Mouse (Mus musculus) olfactory bulb, adult 2 months (tissue): ENCODE measurements around the gene B830017H08Rik.

ENCODE experiments used
- CTCF ChIP-seq: fragments of 200-500 bp; IDR thresholded peaks from 2 replicates; pipeline ENCODE4 v1.5.1; 2012; ENCODE audit warnings: low read depth, mild to moderate bottlenecking, low read length, moderate library complexity; ENCODE audit not compliant: insufficient read depth
- POLR2A ChIP-seq: fragments of 200-500 bp; IDR thresholded peaks from 2 replicates; pipeline ENCODE4 v1.6.1; 2012; ENCODE audit warnings: mild to moderate bottlenecking, low read depth, low read length, moderate library complexity; ENCODE audit not compliant: insufficient read depth

DNA sequence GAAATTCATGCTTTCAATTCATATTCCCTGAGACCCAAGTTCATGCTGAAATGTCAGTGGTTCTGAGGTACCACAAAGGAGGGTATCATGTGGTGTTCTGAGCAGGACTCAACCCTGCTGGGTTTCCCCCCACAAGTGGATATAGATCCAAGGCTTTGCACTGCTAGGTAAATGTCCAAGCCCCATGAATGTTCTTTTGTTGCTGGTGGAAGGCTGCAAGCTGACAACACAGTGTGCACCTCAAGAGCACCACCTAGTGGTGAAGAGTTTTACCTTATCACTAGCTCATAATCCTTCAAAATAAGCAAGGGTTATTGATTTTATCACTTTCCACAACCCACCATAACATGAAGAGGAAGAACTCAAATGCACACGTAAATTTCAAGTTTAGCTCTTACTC, 16.0 kb downstream of the B830017H08Rik start:
- no peak for TF ChIP-seq CTCF
- TF ChIP-seq POLR2A = no peak
